Mouse (Mus musculus) adrenal gland, adult (tissue): ENCODE results near the gene Creb5.
A peak's percentile ranks its signal among the peaks of the same experiment; 100 is the strongest.

Experiments used
- DNase-seq, 2 experiments: peaks; one replicate each; pipeline ENCODE4 v3.0.0; 2022 to 2023; ENCODE audit warnings: low spot score in 1 of 2; ENCODE audit not compliant: inconsistent age in 2 of 2

The Creb5 gene

GRCm38 (mm10) chr6:53531461-53531860 is 244.4 kb downstream of the Creb5 start:
- DNase-seq = no peak

DNA sequence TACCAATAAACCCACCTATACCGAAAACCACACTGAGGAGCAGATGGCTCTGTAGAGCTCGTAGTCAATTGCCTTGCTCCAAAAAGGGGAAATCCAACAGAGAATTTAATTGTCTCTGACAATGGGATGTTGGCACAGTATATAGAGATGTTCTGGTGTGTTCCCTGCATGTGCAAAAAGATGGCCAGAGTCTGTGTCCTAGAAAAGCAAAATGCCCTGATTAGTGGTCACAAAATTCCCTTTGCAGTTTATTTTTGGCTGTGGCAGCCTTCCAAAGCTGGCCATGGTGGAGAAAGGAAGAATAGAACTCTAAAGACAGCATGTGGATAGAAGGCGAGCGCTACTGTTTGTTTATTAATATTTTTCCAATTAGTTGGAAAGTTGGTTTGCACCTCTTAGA is 250.5 kb downstream of the Creb5 start:
- DNase-seq = no peak

GRCm38 (mm10) chr6:53541798-53542197 is 254.7 kb downstream of the Creb5 start:
- no peak for DNase-seq

DNA sequence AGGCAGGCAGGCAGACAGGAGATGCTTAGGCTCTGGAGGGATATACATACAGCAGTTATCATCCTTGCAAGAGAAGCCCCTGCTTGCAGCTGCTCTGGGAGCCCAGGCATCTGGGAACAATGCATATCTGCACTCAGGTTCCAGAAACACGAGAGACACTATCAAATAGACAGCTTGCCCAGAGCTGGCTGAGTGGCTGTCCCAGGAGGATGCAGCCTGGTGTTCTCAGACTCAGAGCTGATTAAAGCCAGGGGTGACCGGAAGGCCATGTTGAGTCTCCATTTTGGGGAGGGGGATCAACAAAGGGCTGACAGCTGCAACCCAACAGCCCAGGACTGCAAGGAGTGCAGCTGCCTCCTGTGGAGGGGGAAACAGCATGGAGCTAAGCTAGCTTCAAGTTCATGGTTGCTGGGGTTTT is 258.4 kb downstream of the Creb5 start:
- no peak for DNase-seq

- no peak for DNase-seq
Measured at GRCm38 (mm10) chr6:53545989-53546388, 258.9 kb downstream of the Creb5 start.

GRCm38 (mm10) chr6:53548236-53548635 is 261.2 kb downstream of the Creb5 start:
- no peak for DNase-seq

DNA sequence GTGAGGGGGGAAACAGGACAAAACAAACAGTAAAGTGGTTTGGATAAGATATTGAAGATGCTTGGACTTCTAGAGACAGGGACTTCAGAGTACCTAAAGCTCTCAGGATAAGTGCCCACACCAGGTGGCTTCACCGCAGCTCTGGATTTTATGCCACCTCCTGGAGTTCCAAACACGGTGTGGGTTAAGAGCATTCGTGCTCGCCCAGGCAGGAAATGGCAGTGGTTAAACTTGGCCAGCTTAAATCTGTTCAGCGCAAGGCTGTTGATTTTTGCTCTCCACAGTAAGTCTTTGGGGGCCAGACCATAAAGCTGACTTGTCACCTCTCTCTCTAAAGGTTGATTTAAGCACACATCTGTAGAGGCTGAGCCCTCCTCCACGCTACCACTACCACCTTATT is 262.3 kb downstream of the Creb5 start:
- no peak for DNase-seq

GRCm38 (mm10) chr6:53556050-53556449 is 269.0 kb downstream of the Creb5 start:
- peak in 1 of 2 experiments; percentile 60 for DNase-seq

DNA sequence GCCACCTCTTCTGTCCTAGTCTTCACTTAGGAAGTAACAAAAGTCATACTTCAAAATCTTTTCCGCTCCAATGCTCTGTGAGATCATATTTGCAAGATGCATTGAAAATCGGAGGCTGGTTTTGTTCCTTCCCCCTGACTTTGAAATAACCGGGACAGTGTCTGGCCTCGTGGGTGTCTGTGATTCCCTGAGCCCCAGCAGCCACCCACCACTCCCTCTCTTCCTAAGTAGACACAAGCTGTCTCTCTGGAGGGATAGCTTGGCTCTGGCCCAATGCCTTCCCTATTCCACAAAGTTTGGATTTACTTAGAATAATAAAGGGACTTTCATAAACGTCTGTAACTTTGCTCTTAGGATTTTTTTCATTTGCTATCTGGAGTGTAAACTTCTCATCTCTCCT is 273.9 kb downstream of the Creb5 start:
- no peak for DNase-seq

DNA sequence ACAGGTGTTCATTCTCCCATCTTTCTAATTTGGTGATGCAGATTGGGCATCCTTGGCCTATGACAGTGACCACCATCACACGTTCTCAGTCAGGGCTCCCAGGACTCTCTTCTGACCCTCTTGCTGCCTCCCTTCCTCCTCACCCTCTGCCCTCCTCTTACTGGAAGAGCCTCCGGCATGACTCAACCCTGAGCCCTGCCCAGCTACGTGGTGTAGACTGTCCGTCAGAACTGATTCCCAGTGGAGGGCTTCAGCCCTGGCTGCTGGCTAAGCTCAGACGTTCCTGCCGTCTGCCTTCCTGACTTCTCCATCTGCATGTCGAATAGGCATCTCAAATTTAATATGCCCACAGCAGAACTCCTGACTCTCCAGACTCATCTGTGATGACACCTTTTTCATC is 275.5 kb downstream of the Creb5 start:
- DNase-seq = no peak

- DNase-seq = no peak
Measured at GRCm38 (mm10) chr6:53563546-53564185, 276.6 kb downstream of the Creb5 start.

DNA sequence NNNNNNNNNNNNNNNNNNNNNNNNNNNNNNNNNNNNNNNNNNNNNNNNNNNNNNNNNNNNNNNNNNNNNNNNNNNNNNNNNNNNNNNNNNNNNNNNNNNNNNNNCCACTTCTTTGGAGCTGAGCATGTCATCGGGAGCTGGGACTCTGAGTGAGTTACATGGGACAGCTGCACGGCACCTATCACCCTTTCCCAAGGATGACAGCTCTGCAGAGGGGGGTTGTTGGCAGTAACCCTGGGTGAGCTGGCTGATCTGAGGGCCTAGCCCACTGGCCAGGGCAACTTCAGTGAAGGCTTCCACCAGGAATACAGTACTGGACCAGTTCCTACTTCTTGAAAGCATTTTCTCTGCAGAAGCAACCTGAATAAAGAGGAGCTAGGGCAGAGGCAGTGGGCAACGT is 282.4 kb downstream of the Creb5 start:
- no peak for DNase-seq

- no peak for DNase-seq
Measured at GRCm38 (mm10) chr6:53570906-53571305, 283.8 kb downstream of the Creb5 start.

GRCm38 (mm10) chr6:53571571-53572122 is 284.6 kb downstream of the Creb5 start:
- no peak for DNase-seq

DNA sequence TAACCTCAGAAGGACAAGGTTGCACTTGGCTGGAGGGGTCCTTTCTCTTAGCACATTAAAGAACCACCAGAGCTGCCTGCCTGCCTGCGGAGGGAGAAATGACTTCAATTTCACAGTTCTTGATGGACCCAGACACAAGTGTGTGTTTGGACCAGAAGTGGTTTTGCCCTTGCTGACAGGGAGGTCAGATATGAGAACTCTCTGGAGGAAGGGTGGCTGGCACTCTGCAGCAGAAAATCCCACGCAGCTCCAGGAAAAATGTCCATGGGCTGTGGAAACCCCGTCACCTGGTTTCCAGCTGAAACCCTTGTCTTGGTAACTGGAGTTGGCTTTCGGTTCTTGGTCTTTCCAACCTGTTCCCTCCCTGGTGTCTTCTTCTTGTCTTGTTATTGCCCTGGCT is 285.4 kb downstream of the Creb5 start:
- peak in 1 of 2 experiments; percentile 10 for DNase-seq

- peak; percentile 90 to 97 for DNase-seq
Measured at GRCm38 (mm10) chr6:53572979-53573710, 286.1 kb downstream of the Creb5 start.

- no peak for DNase-seq
Measured at GRCm38 (mm10) chr6:53573711-53574065, 286.6 kb downstream of the Creb5 start.

- DNase-seq = no peak
Measured at GRCm38 (mm10) chr6:53574097-53574496, 287.0 kb downstream of the Creb5 start.

GRCm38 (mm10) chr6:53575191-53575590 is 288.1 kb downstream of the Creb5 start:
- DNase-seq = no peak

DNA sequence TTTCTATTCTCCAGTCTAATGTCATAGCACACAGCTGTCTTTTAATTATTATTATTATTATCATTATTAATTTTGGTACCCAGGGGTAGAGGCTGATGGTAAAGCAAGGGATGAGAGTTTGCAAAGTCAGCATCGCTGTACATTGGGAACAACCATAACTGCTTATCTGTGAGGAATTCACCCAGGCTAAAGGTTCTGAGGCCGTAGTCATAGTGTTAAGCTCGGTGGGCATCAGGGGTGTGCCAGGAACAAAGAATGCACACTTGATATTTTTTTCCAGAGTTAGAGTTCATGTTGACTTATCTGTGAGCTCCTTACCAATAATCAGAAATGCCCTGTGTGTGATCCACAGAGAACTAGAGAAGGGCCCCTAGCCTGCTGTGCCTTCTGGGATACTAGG is 288.8 kb downstream of the Creb5 start:
- no peak for DNase-seq

DNA sequence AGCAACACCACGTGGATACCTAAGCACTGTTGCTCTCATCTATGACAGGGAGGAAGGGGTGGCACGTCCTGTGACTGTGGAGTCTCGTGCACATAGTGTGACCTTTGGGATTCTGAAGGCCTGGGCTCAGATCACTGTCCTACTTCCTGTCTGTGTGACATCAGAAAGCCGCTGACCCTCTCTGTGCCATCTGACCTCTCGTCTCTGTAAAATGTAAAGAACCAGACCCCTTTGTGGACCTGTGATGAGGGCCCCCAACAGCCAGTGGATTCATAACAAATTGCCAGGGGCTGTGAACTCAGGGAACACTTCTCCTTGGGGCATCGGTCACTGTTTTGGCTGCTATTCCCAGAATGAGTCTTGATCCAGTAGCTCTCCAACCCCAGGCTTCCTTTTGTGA is 289.8 kb downstream of the Creb5 start:
- no peak for DNase-seq

GRCm38 (mm10) chr6:53577776-53578175 is 290.7 kb downstream of the Creb5 start:
- DNase-seq = no peak

DNA sequence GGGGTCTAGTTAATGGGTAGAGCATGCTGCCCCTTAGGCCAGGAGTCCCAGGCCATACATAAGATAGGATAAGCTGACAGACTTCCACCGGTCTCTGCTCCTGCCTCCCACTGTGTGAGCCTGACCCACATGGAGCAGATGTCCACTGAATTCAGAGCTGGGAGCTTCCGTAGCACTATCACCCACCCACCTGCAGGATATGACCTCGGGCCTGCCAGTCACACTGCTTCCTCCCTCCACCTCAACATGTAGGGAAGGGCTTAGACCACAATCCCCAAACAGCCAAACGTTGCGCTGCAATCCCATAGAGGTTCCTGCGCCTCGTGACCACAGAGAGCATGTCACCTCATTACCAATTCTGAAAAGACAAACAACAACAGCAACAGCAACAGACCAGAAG is 293.3 kb downstream of the Creb5 start:
- DNase-seq = no peak
